Mouse (Mus musculus) kidney, adult 11 months (tissue): ENCODE data around the gene Ccdc102a.

Experiments used
- DNase-seq: peaks from one replicate; pipeline ENCODE4 v3.0.0; 2022

The Ccdc102a gene

DNA sequence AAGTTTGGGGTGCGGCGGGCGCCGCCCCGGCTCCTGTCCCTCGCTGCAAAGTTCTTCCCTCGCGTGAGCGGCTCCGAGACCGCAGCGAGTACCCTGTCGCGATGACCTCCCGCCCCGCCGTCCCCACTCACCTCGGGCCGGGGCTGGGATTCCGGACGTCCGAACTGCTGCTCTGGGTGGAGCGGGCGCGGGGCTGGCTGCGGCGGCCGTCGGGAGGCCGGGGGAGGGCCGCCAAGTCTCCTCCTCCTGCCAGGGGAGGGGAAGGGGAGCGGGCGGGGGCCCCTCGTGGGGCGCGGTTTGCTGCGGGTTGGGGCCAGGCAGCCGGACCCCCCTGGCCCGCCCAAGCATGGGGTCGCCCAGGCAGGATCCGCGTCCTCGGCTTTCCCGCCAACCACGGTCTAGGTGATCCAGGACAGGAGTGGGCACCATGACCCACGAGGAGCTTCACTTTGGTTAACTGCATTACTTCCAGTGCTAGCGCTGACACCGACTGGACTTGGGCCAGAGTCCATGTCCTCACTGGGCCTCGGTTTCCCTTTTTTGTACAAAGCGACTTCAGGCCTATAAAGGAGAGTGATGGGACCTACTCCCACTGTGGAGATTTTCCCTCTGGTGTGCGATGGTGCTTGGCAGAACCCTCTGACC, at the start of gene Ccdc102a:
Ccdc102a (minus strand) TSS at position 248 of the 645 bp plus-strand sequence.
- DNase-seq, result no peak

DNA sequence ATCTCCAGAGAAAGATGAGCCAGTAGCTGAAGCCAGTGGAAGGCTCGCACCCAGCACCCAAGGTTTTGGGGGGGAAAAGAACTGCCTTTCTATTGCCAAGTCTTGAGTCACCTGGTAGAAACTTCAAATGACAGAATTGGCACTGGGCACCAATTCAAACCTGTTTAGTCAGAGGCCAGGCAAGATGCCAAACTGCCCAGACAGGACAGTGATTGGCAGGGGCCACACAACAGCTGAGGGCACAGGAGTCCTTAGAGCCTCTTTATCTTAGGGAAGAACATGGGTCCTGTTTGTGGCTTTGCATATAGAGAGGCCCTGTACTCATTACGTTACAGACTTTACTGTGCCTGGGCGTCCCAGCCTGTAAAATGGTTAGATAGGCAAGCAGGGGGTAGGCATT, 49.7 kb upstream of the Ccdc102a start:
- DNase-seq, result peak; percentile 82

DNA sequence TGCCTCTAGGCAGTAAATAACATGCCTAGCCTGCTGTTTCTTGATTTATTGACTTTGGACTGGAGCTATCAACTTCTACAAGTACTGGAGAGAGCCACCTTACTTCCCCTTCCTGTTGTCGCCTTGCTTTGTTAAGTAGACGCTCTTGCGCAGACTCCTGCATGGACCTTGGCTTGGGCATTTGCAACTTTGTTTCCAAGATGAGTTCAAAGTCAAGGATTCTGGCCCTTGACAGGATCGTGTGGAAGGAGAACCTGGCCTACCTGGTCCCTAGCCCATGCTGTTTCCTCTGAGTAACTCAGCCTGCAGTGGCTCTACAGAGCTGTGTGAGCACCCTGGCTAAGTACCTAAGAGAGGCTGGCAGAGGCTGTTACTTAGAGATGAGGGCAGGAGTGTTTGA, 49.2 kb upstream of the Ccdc102a start:
- DNase-seq, result peak; percentile 72

DNA sequence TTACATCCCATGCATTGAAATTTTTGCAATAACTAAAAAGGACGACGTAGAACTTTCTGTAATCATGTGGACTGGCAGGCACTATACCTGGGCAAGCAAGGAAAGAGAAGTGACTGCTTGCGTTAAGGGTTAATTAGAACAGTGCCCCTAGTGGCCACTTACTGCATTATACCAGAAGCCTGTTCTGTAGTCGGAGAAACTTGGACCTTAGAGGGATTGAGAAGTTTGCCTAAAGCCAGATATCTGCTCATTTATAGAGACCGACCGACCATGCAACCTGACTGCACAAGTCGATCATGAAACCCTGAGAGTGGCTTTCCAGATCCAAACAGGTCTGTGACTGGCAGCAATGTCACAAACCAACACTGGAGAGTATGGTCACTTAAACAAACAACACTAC, 48.7 kb upstream of the Ccdc102a start:
- DNase-seq, result no peak

DNA sequence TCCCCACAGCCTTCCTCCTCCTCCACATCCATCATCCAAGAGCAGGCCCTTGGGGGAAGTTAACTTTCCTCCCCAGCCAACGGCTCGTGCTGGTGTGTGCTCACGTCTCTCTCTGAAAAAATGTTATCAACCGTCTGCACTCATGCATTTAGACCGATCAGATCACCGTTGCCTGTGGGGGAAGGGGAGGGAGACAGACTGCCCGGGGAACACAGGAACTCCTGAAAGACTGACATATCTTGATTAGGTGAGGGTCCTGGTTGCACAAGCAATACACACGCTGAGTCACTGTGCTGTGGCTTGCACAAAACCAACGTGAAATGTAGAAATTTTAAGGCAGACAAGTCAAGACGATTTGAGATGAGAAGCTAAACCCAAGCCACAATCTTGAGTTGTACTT, 46.9 kb upstream of the Ccdc102a start:
- DNase-seq, result no peak

DNA sequence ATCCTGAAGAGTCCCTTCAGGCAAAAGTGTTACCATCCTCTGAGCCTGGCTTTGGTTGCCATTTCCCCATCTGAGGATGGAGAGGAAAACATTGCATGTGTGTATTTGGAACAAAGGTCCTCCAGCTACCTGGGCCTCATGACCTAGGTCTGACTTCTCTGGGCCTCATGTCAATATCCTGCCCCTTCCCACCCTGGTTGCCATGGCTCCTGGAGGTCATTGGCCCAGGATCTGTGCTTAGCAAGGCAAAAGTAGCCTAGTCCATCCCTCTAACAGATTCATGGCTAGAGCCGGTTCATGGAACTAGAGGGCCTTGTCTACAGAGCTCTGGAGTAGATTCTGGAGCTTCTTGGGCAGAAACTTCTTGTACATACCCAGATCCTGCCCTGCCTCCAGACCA, 44.3 kb upstream of the Ccdc102a start:
- DNase-seq, result peak; percentile 71

DNA sequence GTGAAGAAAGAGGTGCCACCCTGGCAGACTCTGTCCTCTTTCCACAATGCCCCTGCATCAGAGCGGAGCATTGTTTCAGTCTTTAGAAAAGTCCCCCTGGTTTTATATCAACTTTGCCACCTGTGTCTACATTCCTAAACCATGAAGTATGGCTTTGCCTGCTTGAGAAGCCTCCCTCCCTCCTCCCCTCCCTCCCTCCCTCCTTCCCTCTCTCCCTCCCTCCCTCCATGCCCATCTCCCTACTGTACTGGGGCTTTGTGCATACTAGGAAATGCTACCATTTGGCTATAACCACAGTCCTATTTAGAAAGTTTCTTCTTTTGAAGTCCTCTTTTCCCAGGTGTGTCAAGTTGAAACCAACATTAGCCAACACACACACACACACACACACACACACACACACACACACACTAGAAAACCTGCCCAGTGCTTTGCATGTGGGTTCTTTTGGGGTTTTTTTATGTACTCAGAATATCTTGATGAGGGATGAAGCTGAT, 38.2 kb upstream of the Ccdc102a start:
- DNase-seq, result no peak

DNA sequence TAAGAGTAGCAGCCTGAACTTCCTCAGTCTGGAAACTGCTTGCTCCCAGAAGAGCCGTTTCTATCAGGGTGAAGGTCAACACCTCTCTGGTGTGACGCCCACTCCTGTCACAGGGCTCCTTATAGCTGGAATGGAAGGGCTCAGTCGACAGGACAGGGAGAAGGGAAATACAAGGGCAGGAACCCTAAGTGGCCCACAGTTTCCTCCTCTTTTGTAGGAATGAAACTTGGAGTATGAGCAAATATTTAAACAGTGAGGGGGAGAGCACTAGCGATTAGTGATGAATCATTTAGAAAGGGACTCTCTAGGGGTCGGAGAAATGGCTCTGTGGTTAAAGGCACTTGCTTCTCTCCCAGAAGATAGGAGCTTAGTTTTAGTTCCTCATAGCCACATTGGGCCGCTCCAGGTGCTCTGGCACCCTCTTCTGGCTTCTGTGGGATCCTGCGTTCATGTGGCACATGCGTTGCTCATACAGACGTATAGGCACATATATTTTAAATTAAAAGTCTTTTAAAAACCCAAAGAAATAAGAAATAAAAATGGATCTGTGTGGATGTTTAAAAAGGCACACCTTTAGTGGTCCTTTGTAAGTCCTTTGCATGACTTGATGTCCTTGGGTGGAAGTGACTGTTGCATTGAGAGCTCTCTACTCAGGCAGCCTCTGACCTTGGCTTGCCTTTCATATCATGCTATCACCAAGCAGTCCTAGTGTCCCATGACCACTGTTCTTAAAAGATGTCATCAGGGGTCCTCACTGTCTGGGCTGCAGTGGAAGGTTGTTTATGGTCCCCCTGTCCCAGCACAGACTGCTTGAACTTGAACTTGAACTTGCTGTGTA, 37.2 kb upstream of the Ccdc102a start:
- no peak for DNase-seq

DNA sequence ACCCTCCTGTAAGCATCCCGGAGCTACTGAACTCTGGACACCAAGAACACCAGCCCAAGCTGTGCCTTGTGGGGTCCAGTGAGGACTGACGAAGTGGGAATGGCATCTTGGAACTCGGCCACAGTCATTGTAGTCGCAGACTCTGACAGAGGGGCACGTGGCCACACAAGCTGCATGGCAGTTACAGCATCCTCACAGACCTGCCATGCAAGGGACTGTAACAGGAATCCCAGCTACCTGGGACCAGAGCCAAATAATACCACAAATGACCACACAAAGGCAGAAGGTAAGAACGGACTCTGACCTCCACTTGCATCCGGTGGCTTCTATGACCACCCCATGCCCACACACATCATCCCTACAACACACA, 36.5 kb upstream of the Ccdc102a start:
- DNase-seq, result no peak

DNA sequence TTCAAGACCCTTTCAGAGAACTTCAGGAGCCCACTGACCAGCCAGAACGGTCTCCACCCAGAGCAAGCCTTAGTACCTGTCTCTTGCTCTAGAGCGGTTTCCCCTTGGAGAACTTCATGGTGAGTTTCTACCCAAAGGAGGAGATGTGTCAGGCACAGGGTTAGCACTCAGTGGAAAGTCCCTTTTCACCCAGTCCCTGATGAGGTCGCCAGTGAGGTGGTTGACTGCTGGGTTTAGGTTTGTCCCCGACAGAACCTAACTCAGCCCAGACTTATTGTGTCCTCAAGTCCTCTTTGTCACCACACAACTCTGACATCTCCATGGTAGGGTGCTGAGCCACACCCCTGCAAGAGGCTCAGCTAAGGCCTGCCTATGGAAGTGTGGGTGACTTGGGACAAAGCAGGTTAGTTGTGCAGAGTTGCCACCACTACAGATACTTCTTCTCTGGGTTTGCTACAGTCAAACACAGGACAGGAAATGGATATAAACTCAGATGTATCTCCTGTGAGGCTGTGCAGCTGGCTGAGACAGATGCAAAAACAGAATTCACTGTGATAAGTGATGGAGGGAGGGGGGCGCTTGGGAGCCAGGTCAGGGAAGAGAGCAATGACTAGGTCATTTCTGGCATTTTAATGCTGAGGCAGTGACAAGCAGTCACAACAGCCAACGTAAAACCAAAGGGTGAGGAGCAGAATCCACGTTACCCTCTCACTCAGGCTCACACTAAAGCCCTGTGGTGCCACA, 35.9 kb upstream of the Ccdc102a start:
- DNase-seq, result no peak

DNA sequence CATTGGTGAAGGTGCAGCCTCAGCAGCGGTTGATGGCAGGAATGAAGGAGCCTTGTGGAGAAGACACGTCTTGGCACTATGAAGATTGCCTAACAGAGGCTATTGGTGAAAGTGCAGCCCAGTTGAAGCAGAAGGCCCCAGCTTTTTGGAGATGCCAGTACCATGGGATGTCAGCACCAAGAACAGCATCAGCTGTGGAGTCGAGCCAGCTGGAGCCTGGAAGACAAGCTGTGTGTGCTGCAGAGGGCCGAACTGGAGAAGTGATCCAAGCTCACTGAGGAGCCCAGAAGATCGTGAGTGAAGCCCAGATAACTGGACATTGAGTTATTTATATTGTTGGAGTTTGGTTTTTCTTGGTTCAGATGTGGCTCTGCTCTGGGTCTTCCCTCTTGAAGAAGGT, 34.2 kb upstream of the Ccdc102a start:
- DNase-seq, result no peak

DNA sequence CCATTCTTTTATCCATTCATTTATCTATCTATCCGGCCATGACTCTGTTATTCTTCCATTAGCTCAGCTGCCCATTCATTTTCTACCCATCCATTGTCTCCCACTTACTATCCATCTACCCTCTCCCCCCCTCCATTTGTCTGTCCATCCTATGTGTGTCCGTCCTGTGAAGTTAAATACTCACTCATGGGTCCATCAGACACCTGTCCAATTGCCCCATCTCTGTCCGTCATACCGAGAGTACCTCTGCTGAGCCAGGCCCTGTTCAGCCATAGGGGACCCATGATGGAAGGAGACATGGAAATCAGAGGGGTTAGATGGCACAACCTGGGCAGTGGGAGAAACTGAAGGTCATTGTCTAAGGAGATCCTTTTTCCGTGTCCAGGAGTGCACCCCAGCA, 32.6 kb upstream of the Ccdc102a start:
- DNase-seq, result no peak

DNA sequence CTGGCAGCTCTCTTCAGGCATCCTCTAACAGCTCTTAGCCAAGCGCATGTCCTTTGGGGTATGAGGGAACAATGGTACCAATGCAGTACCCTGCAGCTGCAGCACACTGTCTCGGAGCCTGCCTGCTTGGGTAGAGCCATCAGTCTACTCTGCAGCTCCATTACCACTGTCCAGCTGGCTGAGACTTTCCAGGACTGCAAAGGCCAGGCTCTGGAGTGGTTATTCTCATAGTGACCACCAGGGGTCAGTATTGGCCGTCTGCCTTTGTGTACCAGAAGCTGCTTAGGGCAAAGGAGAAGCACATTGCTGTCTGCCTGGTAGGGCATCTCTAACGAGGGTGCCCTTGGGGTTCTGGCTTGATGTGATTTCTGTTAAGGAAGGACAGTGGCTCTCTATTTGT, 32.1 kb upstream of the Ccdc102a start:
- peak; percentile 73 for DNase-seq

DNA sequence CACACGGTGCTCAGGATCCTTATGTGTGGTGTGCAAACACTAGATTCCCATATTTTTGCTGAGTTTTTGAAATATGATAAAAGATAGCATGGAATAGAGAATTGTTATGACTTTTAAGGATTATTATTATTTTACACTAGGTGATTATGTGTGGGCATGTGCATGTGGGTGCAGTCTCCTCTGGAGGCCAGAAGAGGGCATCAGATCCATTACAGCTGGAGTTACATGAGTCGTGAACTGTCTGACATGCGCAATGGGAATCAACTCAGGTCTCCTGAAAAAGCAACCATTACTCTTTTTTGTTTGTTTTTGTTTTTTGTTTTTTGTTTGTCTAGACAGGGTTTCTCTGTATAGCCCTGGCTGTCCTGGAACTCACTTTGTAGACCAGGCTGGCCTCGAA, 31.1 kb upstream of the Ccdc102a start:
- no peak for DNase-seq

DNA sequence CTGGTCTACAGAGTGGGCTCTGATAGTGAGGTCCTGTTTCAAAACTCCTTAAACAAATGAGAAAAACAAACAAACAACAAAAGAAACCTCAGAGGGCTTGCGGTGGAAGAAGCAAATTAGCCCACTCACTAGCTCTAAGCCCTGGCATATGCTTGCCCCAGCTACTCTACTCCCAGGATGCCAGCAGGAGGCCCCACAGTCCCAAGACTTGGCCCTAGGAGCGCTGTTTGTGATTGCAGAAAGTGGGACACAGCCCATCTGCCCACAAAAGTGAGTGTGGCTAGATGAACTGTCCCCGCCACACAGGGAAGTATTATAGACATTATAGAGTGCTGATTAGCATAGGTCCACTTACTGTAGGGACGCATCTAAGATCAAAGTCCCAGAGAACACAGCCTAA, 30.5 kb upstream of the Ccdc102a start:
- no peak for DNase-seq

DNA sequence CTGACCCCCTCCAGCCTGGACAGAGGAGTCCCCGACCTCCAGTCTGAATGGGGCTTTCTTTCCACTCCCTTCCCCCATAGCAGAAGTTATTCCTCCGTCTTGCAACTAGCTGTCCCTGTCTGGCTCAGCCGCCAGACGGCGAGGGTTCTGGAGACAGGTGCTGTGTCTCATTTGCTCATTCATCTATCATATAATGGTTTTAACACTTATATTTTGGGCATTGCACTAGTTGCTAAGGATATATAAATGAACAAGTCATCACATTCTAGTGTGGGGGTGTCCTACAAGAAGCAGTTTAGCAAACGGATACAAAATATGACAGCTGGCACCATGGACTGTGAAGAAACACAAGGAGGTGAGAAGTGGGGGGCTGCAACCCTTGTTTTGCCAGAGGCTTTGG, 27.3 kb upstream of the Ccdc102a start:
- no peak for DNase-seq

DNA sequence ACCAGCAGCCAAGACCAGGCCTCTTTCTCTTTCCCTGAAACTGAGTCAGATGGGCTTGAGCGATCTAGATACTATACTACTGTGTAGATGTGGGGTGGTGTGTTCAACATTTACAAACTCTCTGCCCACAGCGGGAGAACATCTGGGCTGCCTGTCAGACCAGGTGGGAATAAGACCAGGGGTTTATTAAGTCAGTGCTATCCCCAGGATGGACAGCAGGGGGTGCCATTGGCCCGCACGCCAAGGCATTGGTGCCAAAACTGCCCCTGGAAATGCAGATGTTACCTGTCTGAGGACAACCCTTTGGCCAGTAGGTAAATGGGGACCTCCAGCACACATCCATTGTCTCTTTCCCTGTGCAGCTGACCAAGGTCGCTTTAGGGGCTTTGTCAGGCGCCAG, 24.7 kb upstream of the Ccdc102a start:
- DNase-seq, result peak; percentile 51

DNA sequence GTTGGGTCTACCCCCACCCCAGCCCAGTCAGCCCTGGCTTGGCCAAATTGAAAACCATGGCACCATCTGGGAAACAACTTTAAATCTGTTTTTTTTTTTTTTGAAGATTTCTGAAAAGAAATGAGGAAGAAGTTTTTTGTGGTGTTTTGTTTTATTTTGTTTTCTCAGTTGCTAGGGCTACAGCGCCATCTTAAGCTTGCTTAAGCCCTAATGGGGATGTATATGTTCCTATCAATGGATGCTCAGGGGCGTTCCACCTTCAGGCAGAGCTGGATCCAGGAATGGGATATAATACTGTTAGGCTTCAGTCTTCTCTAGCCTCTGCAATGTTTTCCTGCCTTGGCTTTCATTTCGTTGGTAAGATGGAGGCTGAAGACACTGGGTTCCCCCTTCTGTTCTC, 17.3 kb upstream of the Ccdc102a start:
- no peak for DNase-seq

DNA sequence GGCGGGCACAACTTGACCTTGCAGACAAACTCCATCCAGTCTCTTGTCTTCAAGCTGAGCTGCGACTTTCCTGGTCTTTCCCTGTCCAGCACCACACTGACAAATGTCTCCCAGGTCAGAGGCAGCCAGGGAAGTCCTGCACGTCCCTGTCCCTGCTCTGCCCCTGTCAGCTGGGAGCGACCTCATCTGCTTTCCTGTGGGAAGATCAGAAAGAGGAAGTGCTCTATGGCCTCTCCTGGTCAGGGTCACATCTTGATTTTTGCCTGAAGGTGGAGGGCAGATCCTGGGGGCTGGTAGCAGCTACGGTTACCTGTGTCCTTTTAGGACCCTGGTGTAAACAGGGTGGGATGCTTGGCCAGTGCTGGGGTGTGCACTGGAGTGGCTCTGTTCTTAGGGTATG, 16.0 kb upstream of the Ccdc102a start:
- DNase-seq, result no peak

DNA sequence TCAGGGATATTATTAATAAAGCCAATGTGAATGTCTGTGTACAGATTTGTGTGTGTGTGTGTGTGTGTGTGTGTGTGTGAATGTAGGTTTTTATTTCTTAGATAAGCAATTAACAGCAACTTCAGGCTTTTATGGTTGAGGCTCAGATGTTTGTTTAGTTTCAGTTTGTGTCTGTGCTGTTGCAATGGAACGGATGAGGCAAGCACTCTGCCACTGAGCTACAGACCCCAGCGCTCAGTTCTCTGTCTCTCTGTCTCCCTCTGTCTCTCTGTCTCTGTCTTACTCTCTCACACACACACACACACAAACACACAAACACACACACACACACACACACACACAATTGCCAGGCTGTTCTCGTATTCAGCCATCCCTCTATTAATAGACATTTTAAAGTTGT, 10.3 kb upstream of the Ccdc102a start:
- no peak for DNase-seq

DNA sequence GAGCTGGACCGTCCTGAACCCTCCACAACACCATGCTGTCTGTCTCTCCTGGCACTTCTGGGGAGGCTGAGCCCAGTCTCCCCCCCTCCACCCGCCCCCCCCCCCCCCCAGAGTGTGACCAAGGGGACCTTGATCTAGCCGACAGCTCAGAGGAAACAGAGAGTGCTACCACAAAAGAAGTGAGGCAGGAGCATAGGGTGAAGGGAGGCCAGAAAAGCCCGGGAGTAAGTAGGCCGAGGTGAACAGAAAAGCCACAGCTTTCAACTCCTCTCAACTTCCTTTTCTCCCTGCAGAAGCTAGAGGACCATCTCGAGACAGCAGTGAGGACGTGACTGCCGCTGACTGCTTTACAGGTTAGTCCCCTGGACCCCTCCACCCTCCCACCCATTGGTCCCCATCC, 5.5 kb upstream of the Ccdc102a start, which contains the start of gene Adgrg5:
Adgrg5 (plus strand) TSS at position 290 of the 400 bp plus-strand sequence.
- DNase-seq, result no peak

DNA sequence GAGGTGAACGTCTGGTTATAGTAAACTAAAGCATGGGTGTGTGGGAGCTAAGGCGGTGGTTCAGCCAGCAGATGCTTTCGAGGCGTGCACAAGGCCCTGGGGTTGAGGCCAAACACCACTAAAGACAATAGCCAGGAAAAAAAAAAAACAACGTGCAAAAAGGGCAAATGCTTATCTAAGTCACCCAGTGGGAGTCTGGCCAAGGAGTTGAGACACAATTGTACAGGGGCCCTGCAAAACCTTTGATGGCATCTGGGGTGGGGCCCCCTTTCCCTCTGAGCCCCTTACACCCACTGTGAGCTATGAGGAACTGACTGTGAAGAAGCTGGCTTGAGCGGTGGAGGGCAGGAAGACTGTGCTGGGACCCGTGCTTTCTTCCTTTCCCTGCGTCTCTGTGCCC, 4.7 kb upstream of the Ccdc102a start:
- DNase-seq, result no peak

DNA sequence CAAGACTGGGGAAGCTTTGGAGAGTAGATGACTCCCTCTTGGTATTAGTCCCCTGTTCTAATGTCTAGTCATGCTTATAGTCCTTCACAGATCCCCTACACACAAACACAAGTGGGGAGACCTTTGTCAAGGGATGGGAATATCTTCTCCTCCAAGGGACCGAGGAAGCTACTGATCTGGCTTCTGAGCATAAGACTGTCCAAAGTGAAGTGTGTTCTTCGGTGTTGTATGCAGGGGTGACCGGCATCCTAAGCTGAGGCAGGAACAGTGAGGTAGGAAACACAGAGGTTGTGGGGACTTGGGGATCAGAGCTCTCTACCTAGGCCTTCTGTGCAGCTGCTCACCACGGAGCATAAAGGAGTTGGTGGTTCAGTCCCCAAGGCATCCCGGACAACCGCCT, 4.3 kb upstream of the Ccdc102a start:
- DNase-seq, result no peak

DNA sequence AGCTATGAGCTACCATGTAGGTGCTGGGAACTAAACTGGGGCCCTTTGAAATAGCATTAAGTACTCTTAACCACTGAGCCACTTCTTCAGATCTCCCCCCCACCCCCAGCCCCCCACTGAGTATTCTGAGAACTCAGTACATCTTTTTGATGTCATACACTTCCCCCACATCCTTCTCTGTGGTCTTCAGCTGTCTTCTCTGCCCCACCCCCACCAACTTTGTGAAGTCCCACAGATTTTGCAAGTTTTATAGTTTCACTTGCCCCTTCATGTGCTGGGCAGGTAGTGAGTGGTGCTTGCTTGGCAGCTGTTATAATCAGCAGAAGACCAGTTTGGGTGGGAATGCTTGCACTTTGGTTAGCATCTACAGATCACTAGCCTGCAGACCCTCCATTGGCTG, 1.4 kb upstream of the Ccdc102a start:
- DNase-seq, result no peak
